Mouse (Mus musculus) hindbrain, embryonic 12.5 days (tissue): Measurements from ENCODE around the gene Gpr27. TPM values are rescaled to one million over a fixed set of nuclear protein-coding genes. Genes with fewer than 3 reads are reported as not detected.

Experiments used
- ATAC-seq: fragments of 200-750 bp; cut with Nextera tagmentation; 2 replicates; pipeline ENCODE4 v1.8.0; 2017; ENCODE audit warnings: moderate TSS enrichment; ENCODE audit not compliant: low FRiP score
- H3K27ac ChIP-seq: fragments of 300-500 bp; sonication (generic); 2 replicates; pipeline ENCODE4 v1.5.1; 2016; ENCODE audit warnings: mild to moderate bottlenecking
- H3K27me3 ChIP-seq: fragments of 300-500 bp; sonication (generic); 2 replicates; pipeline ENCODE4 v1.6.1; 2016; ENCODE audit warnings: mild to moderate bottlenecking
- H3K36me3 ChIP-seq: fragments of 300-500 bp; sonication (generic); 2 replicates; pipeline ENCODE4 v1.6.1; 2016; ENCODE audit warnings: mild to moderate bottlenecking
- H3K4me1 ChIP-seq: fragments of 300-500 bp; sonication (generic); 2 replicates; pipeline ENCODE4 v1.6.1; 2016
- H3K4me2 ChIP-seq: fragments of 300-500 bp; sonication (generic); replicated peaks from 2 replicates; pipeline ENCODE4 v1.6.1; 2016; ENCODE audit warnings: mild to moderate bottlenecking
- H3K4me3 ChIP-seq: fragments of 300-500 bp; sonication (generic); 2 replicates; pipeline ENCODE4 v1.5.1; 2016; ENCODE audit warnings: mild to moderate bottlenecking
- H3K9ac ChIP-seq: fragments of 300-500 bp; sonication (generic); 2 replicates; pipeline ENCODE4 v1.6.1; 2016; ENCODE audit warnings: mild to moderate bottlenecking, moderate library complexity
- H3K9me3 ChIP-seq: fragments of 300-500 bp; sonication (generic); replicated peaks from 2 replicates; pipeline ENCODE4 v1.6.1; 2016; ENCODE audit warnings: mild to moderate bottlenecking
- WGBS: fragments of 180-500 bp; shearing (Covaris S2); methylation state at CpG from one replicate; pipeline ENCODE4 v1.1.7; 2016; 5-methylcytosine and 5-hydroxymethylcytosine counted together
- polyA plus RNA-seq: library from polyadenylated mRNA; unstranded; fragments of >200 nt; fragmentation: Nextera tagmentation; extraction: Ambion mirVana; gene quantifications from 2 replicates; pipeline ENCODE4 v1.2.1, GENCODE M21; 2016

The Gpr27 gene
- polyA plus RNA-seq, 1 experiment from 2014 or later: 7.8 TPM

GRCm38 (mm10) chr6:99726576-99727303 lies 34.3 kb downstream of the Gpr27 start:
- H3K27ac ChIP-seq: no peak overlapping the region
- peak overlapping the region; percentile 65 for H3K9ac ChIP-seq
- H3K4me2 ChIP-seq: peak overlapping the region; percentile 91
- H3K9me3 ChIP-seq: no peaks in the 10 kb centered on the region
- peaks cover 60% of the 10 kb centered on the region for H3K27me3 ChIP-seq
- no peaks in the 10 kb centered on the region for H3K36me3 ChIP-seq
- peak overlapping the region; percentile 52 for H3K4me3 ChIP-seq
- 3% methylated on average over 22 of the region's 22 CpGs for WGBS
- H3K4me1 ChIP-seq: peaks cover 11% of the 10 kb centered on the region
- ATAC-seq: no peak

- Histone ChIP-seq H3K27me3 (peaks cover 42% of the 10 kb centered on the region), H3K36me3 (no peaks in the 10 kb centered on the region), H3K4me3 (no peak overlapping the region), H3K9me3 (no peaks in the 10 kb centered on the region), H3K4me1 (peaks cover 11% of the 10 kb centered on the region), H3K4me2 (no peak overlapping the region), H3K27ac (no peak overlapping the region), H3K9ac (no peak overlapping the region)
- WGBS: 91% methylated on average over 4 of the region's 4 CpGs
- no peak for ATAC-seq
These were observed 37.4 kb downstream of the Gpr27 start for GRCm38 (mm10) chr6:99729853-99730252.

GRCm38 (mm10) chr6:99731926-99732325 lies 39.4 kb downstream of the Gpr27 start:
- no peaks in the 10 kb centered on the region for H3K4me1 ChIP-seq
- peaks cover 25% of the 10 kb centered on the region for H3K27me3 ChIP-seq
- WGBS: 83% methylated on average over 4 of the region's 4 CpGs
- H3K4me3 ChIP-seq: no peak overlapping the region
- no peak overlapping the region for H3K27ac ChIP-seq
- no peak overlapping the region for H3K9ac ChIP-seq
- ATAC-seq: no peak
- H3K4me2 ChIP-seq: no peak overlapping the region
- no peaks in the 10 kb centered on the region for H3K9me3 ChIP-seq
- H3K36me3 ChIP-seq: no peaks in the 10 kb centered on the region

GRCm38 (mm10) chr6:99732673-99733072 lies 40.2 kb downstream of the Gpr27 start:
- H3K27me3 ChIP-seq: peaks cover 17% of the 10 kb centered on the region
- no peak overlapping the region for H3K27ac ChIP-seq
- WGBS: 70% methylated on average over 8 of the region's 8 CpGs
- H3K9me3 ChIP-seq: no peaks in the 10 kb centered on the region
- H3K36me3 ChIP-seq: no peaks in the 10 kb centered on the region
- H3K4me3 ChIP-seq: no peak overlapping the region
- H3K9ac ChIP-seq: no peak overlapping the region
- H3K4me2 ChIP-seq: no peak overlapping the region
- H3K4me1 ChIP-seq: no peaks in the 10 kb centered on the region
- ATAC-seq: no peak

GRCm38 (mm10) chr6:99734666-99735065 lies 42.2 kb downstream of the Gpr27 start:
- Histone ChIP-seq H3K36me3 (no peaks in the 10 kb centered on the region), H3K27ac (no peak overlapping the region), H3K4me2 (no peak overlapping the region), H3K9ac (no peak overlapping the region), H3K27me3 (0 out of 2 replicates have a peak, but pooled peaks cover 3% of the 10 kb centered on the region), H3K9me3 (no peaks in the 10 kb centered on the region), H3K4me3 (no peak overlapping the region), H3K4me1 (no peaks in the 10 kb centered on the region)
- ATAC-seq: no peak
- WGBS: 87% methylated on average over 5 of the region's 5 CpGs

GRCm38 (mm10) chr6:99742866-99743265 lies 50.4 kb downstream of the Gpr27 start:
- ATAC-seq: no peak
- peaks cover 2% of the 10 kb centered on the region; the same call in 1 of the 2 replicates for H3K27me3 ChIP-seq
- no peak overlapping the region for H3K4me2 ChIP-seq
- WGBS: 71% methylated on average over 3 of the region's 3 CpGs
- H3K9me3 ChIP-seq: no peaks in the 10 kb centered on the region
- H3K4me1 ChIP-seq: no peaks in the 10 kb centered on the region
- no peak overlapping the region for H3K9ac ChIP-seq
- H3K4me3 ChIP-seq: no peak overlapping the region
- H3K36me3 ChIP-seq: no peaks in the 10 kb centered on the region
- H3K27ac ChIP-seq: no peak overlapping the region

Other genes with a start within 250 kb of the Gpr27 start
- gene Foxp1, start 170.0 kb upstream of the Gpr27 start, polyA plus RNA-seq: 87.6 and 88.4 TPM in 2 replicates
- 11.0 and 11.2 TPM in 2 replicates for gene Eif4e3, start 25.9 kb upstream of the Gpr27 start, polyA plus RNA-seq
- gene Gm20696, start 25.9 kb upstream of the Gpr27 start, polyA plus RNA-seq: 4.4 and 4.6 TPM in 2 replicates
- 0.14 TPM in 1 of 2 replicates, not detected in the other for gene Prok2, start 33.7 kb downstream of the Gpr27 start, polyA plus RNA-seq